14 mouse cellular contexts compared by ENCODE assay signal in genomic region chr9:43708715-43709114, GRCm38 (mm10). TPM values are rescaled to one million over a fixed set of nuclear protein-coding genes. Genes with fewer than 3 reads are reported as not detected.
DNase-seq lines count a peak whose midpoint lies in the region; ATAC-seq lines count a peak whose summit lies in the region.
"Had no signal": no experiment of that assay in that cellular context is flagged by ENCODE, and none has a peak within 500 bp of the region (broad histone marks: within the 10 kb centered on the region; RNA-seq: fewer than 3 reads in every experiment).

No protein-coding gene starts in this region.

- H3K9me3 ChIP-seq in hindbrain, embryonic 14.5 days (ENCODE audit: control insufficient read depth, low read length) = no peaks in the 10 kb centered on the region
- H3K9me3 ChIP-seq in hindbrain, embryonic 10.5 days = no peaks in the 10 kb centered on the region
- H3K9me3 ChIP-seq in liver, embryonic 11.5 days (ENCODE audit: control insufficient read depth, low read length) = no peaks in the 10 kb centered on the region
- H3K9me3 ChIP-seq: embryonic facial prominence, embryonic 15.5 days; limb, embryonic 12.5 days had no signal

- no peaks in the 10 kb centered on the region for H3K4me1 ChIP-seq in hindbrain, embryonic 14.5 days (replicated peaks; ENCODE audit: control insufficient read depth, insufficient read depth, low read length)
- peaks cover 14% of the 10 kb centered on the region; the same call in 1 of the 2 replicates for H3K4me1 ChIP-seq in hindbrain, embryonic 10.5 days (replicated peaks)
- H3K4me1 ChIP-seq in liver, embryonic 11.5 days (replicated peaks; ENCODE audit: control insufficient read depth, insufficient read depth, low read length) = no peaks in the 10 kb centered on the region
- H3K4me1 ChIP-seq: embryonic facial prominence, embryonic 15.5 days; limb, embryonic 12.5 days had no signal

- no peak overlapping the region for H3K9ac ChIP-seq in hindbrain, embryonic 14.5 days
- no peak overlapping the region for H3K9ac ChIP-seq in liver, embryonic 11.5 days (ENCODE audit: low read depth, low read length)
- H3K9ac ChIP-seq: embryonic facial prominence, embryonic 15.5 days; limb, embryonic 12.5 days; lung, embryonic 14.5 days had no signal

- no peak for DNase-seq in hindbrain, embryonic 14.5 days (ENCODE audit: low spot score)
- DNase-seq in hindbrain, embryonic 10.5 days (ENCODE audit: low spot score) = no peak
- DNase-seq in Muller cell, postnatal 12 days (ENCODE audit: inconsistent ontology term) = peak; percentile 66
- peak; percentile 76 for DNase-seq in brain, adult 2 months (ENCODE audit: low read depth, low spot score)
- DNase-seq in cerebellum, postnatal 36 days = peak; percentile 43 to 53
- DNase-seq in urinary bladder, postnatal 14 days (ENCODE audit: low spot score) = no peak
- DNase-seq in layer of hippocampus, adult 11-12 months (ENCODE audit: low spot score) = no peak
- DNase-seq in liver, embryonic 11.5 days (ENCODE audit: low spot score) = no peak
- DNase-seq: heart, postnatal 36 days; kidney, adult 2 months; lung, embryonic 14.5 days had no signal

- no peaks in the 10 kb centered on the region for H3K27me3 ChIP-seq in hindbrain, embryonic 14.5 days (ENCODE audit: control insufficient read depth, insufficient read depth, low read length)
- no peaks in the 10 kb centered on the region for H3K27me3 ChIP-seq in hindbrain, embryonic 10.5 days (ENCODE audit: insufficient read depth, poor library complexity, severe bottlenecking)
- no peaks in the 10 kb centered on the region for H3K27me3 ChIP-seq in liver, embryonic 11.5 days (replicated peaks; ENCODE audit: control insufficient read depth, insufficient read depth, low read length)
- H3K27me3 ChIP-seq: embryonic facial prominence, embryonic 15.5 days; limb, embryonic 12.5 days had no signal

- H3K4me3 ChIP-seq in hindbrain, embryonic 14.5 days (replicated peaks; ENCODE audit: low read length) = no peak overlapping the region
- H3K4me3 ChIP-seq in hindbrain, embryonic 10.5 days = no peak overlapping the region
- H3K4me3 ChIP-seq in liver, embryonic 11.5 days (ENCODE audit: low read depth, low read length) = no peak overlapping the region
- H3K4me3 ChIP-seq: embryonic facial prominence, embryonic 15.5 days; limb, embryonic 12.5 days had no signal

- no peak overlapping the region for H3K27ac ChIP-seq in hindbrain, embryonic 14.5 days
- no peak overlapping the region for H3K27ac ChIP-seq in hindbrain, embryonic 10.5 days
- H3K27ac ChIP-seq in liver, embryonic 11.5 days (ENCODE audit: low read depth, low read length) = no peak overlapping the region
- H3K27ac ChIP-seq: embryonic facial prominence, embryonic 15.5 days; limb, embryonic 12.5 days had no signal

- no peak overlapping the region for H3K4me2 ChIP-seq in hindbrain, embryonic 14.5 days (replicated peaks)
- no peak overlapping the region for H3K4me2 ChIP-seq in liver, embryonic 11.5 days
- H3K4me2 ChIP-seq: embryonic facial prominence, embryonic 15.5 days; limb, embryonic 12.5 days; lung, embryonic 14.5 days had no signal

- H3K36me3 ChIP-seq in hindbrain, embryonic 14.5 days (replicated peaks; ENCODE audit: control insufficient read depth, insufficient read depth) = no peaks in the 10 kb centered on the region
- H3K36me3 ChIP-seq in hindbrain, embryonic 10.5 days = no peaks in the 10 kb centered on the region
- no peaks in the 10 kb centered on the region for H3K36me3 ChIP-seq in liver, embryonic 11.5 days (ENCODE audit: control insufficient read depth, insufficient read depth, low read length)
- H3K36me3 ChIP-seq: embryonic facial prominence, embryonic 15.5 days; limb, embryonic 12.5 days had no signal

- 96% methylated on average over 2 of the region's 2 CpGs for WGBS in hindbrain, embryonic 14.5 days
- 89% methylated on average over 2 of the region's 2 CpGs for WGBS in hindbrain, embryonic 10.5 days
- 74% methylated on average over 2 of the region's 2 CpGs for WGBS in liver, embryonic 11.5 days

- peak; percentile 14; the same call in 1 of the 2 replicates for ATAC-seq in hindbrain, embryonic 14.5 days (ENCODE audit: low FRiP score)
- ATAC-seq in liver, embryonic 11.5 days (replicated peaks; ENCODE audit: low FRiP score) = no peak
- ATAC-seq: forebrain, embryonic 16.5 days had no signal

RNA-seq across cellular contexts. Expression of gene Nectin1, which starts 35.1 kb away (rescaled TPM):
- 18.0 and 18.9 TPM in 2 replicates for polyA plus RNA-seq in hindbrain, embryonic 14.5 days (2014; fragmentation: Nextera tagmentation; extraction: Ambion mirVana)
- 6.6 and 7.2 TPM in 2 replicates for polyA plus RNA-seq in hindbrain, embryonic 10.5 days (2016; fragmentation: Nextera tagmentation; extraction: Ambion mirVana)
- polyA plus RNA-seq in liver, embryonic 11.5 days (2014; fragmentation: Nextera tagmentation; extraction: Ambion mirVana) = 2.4 and 2.6 TPM in 2 replicates

Comparison
In these comparisons a context has a peak if more than half of its experiments do, and no peak if none do; other contexts are left out.
1. DNase-seq: peak in Muller cell, postnatal 12 days (single experiment), brain, adult 2 months (single experiment) and cerebellum, postnatal 36 days (2 of 2); none in hindbrain, embryonic 14.5 days (single experiment), hindbrain, embryonic 10.5 days (single experiment), urinary bladder, postnatal 14 days (single experiment), layer of hippocampus, adult 11-12 months (single experiment) and liver, embryonic 11.5 days (single experiment).